Mouse (Mus musculus) ES-Bruce4 (cell line): ENCODE data around the gene Calm2.

ENCODE experiments used
- CTCF ChIP-seq: IDR thresholded peaks from one replicate; pipeline ENCODE4 v1.8.1; 2011; ENCODE audit warnings: low read depth, low read length
- EP300 ChIP-seq: IDR thresholded peaks from 2 replicates; pipeline ENCODE4 v1.6.1; 2011; ENCODE audit warnings: low read depth, low read length; ENCODE audit not compliant: insufficient read depth
- POLR2A ChIP-seq: IDR thresholded peaks from one replicate; pipeline ENCODE4 v1.8.1; 2011; ENCODE audit warnings: low read length; ENCODE audit not compliant: insufficient read depth

- no peak for TF ChIP-seq POLR2A
- TF ChIP-seq EP300, result no peak
- no peak for TF ChIP-seq CTCF
Measured at GRCm38 (mm10) chr17:87468616-87469015, 21.9 kb upstream of the Calm2 start.
